Mouse (Mus musculus): ENCODE measurements around the gene Fbxo21.

Gene Fbxo21

DNA sequence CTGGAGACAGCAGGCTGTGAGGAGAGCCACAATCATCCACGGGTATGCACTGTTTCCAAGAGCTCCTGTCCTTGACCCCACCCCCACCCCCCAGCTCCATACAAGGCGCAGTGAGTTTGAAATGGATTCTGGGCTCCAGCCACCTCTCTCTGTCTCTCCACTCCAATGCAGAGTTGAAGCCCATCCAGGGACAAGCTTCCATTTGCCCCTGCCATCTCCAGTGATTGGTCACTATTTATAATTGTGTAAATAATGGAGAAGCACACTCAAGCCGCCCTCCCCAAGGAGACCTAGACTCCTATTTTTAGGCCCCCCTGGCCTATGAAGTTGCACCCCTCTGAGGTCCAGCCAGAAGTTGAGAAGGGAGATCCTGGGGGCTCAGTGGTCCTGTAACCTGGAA, 46.5 kb downstream of the Fbxo21 start:
- DNase-seq (ENCODE audit: low spot score): no peak

DNA sequence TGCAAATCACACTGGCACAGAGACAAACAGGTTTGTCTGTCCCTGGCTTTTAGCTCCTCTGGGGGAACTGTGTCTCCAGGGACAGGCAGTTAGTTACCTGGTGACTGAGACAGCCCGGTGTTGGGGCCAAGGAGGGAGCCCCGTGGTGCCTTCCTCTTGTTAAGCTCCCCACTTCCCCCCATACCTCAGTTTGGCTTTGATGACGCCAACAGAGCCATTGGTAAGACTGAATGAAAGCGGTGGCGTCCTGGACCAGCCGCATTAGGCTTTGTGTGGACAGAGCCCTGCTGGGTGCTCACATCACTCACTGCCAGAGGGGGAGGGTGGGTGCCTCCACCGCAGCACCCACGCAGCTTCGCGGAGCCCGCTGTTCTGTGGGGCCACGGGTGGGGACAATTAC, 49.4 kb downstream of the Fbxo21 start:
- DNase-seq (ENCODE audit: low spot score): no peak

DNA sequence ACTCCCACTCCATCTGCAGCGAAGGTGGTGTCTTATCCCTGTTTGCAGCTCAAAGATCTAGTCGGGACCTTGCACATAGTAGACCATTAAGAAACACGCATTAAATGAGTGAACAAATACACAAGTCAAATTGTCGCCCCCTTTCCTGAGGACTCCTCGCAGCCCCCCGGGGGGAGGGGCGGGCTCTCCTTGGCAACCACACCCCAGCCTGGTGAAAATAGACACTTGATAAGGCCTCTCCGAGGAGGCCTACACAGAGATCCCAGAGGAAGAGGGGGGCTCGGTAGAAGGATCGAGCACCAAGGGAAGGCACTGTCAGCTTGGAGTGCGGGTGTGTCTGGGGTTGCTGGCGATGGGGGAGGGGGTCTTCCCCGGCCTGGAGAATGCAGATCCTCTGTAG, 49.8 kb downstream of the Fbxo21 start:
- no peak for DNase-seq (ENCODE audit: low spot score)

DNA sequence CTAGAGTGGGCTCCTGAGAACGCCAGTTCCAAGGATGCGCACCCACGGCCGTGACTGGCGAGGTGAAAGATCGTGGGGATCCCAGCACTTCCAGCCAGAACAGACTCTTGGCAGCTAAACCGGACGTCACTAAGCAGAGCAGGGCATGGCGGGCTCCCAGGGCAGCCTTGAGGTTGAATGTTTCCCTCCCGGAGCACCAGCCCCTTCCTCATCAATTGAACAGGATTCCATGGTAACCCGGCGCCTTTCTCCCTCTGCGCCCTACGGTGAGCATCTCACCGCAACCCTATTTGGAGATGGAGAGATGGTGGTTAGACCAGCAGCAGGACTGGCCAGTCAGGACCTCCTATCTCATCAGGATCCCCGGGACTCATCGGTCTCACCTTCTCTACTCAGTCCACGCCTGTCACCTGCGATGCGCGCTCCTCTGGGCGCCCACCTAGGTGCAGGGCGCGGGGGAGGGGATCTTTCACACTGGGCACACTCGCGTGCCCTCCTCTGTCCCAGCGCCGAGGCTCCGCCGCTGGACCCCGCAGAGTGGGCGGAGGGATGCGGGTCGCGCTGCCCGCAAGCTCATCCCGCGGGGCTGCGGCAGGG, 50.7 kb downstream of the Fbxo21 start:
- DNase-seq (ENCODE audit: low spot score): no peak

DNA sequence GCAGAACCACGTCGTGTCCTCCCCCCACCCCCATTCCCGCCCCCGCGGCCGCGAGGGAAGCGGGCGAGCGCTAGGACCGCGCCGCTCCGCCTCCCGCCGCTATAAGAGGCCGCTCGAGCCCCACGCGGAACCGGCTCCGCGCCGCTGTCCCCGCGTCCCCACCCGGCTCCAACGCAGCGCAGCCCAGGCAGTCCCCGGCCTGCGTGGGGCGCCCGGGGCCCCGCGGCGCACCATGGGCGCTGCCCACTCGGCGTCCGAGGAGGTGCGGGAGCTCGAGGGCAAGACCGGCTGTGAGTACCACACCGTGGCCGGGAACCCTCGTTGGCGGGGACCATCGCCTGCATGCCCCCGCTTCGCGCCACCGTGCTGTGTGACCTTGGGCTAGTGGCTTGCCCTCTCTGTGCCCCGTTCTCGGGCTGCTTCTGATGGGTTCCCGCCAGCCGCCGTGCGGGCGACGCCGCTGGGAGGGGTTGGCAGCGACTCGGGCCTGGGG, 51.2 kb downstream of the Fbxo21 start, which contains the start of gene Tesc:
TSS of gene Tesc (plus strand) at position 46 of the 493 bp plus-strand sequence.
- no peak for DNase-seq (ENCODE audit: low spot score)

DNA sequence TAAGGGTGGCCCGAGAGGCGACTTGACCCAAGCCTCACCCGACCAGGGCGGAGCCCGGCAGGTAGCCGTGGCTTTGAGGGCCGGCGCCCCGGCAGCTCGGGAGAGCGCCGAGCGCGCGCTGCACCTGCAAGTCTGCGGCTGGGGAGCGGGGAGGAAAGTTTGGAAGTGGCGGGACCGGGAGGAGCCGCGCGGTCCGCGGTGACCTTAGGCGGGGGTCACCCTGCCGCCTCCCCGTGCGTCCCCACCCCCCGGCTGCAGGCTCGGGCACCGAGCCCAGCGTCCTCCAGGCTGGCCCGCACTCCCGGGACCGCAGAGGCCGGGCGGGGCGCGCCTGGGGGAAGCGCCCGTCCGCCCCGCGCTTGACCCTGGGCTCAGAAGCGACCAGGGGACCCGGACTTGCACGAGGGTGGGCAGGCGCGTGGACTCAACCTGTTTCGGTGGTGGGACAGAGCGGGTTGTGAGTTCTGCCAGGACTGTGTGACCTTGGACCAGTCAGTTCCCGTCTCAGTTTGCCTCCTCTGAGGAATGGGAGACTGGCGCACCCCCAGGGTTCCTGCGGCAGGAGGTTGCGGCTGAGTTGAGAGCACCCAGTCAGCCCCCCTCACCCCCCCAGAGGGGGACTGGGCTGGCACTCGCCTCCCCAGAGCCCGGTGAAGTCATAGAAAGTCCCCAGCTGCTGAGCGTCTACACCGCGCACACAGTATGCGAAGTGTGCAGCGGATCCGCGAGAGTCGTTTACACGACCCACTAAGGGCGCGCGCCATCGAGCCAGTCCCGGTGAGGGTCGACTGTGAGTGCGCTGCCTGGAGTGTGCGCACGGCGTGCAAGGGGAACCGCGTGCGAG, 51.9 kb downstream of the Fbxo21 start:
- DNase-seq (ENCODE audit: low spot score): no peak

DNA sequence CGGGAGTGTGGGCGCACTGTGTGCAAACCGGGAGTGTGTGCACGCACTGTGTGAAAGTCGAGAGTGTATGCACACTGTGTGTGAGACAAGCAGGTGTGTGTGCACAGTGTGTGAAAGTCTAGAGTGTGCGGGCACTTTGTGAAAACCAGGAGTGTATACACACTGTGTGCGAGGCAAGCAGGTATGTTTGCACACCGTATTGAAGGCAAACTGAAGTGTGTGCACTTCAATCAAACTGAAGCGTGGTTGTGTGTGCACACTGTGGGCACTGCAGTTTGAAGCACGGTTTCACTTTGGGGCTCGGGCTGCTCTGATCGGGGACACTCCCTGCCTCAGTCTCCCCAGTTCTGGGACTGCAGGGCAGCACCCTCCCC, 52.5 kb downstream of the Fbxo21 start:
- no peak for DNase-seq (ENCODE audit: low spot score)

DNA sequence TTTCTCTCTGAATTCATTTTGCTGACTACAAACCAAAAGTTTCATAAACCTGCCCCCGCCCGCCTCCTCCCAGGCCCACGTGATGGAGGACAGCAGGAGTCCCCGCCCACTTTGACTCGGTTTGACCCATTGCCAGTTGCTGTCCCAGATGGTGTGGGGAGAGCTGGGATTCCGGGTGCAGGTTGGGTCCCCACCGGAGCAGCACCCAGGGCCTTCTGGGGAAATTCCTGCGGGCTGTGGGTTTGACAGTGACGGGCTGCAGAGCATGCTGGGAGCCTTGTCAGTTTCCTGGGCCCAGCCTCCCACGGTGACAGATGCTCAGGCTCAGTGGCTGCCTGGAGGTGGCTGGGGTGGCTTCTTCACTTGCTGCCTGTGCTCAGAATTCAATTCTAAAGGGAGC, 52.9 kb downstream of the Fbxo21 start:
- no peak for DNase-seq (ENCODE audit: low spot score)

DNA sequence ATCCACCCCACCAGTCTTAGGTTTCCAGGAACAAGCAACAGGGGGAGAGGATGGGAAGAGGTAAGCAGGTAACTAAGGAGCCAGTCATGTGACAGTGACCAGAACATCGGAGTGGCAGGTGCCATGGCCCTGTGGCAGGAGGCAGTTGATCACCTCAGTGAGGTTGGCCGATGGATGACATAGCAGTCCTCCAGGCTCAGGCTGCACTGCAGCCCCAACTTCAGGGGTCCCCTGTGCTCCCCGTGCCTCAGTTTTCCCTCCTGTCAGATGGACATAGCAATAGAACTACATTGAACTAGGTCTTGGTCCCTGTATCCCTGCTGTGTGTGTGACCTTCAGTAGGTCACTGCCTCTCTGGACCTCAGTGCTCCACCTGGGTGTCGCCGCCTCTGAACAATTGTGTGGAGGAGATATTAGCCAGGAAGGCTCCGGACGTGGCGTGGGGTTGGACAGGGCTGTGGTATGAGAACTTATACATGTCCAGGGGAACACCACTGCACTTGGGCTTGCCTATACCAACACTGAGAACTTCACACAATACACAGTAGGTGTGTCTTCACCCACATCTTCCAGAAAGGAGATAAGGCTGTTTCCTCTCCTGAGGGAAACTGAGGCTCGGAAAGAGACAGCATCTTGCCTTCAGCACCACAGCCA, 53.6 kb downstream of the Fbxo21 start:
- no peak for DNase-seq (ENCODE audit: low spot score)

DNA sequence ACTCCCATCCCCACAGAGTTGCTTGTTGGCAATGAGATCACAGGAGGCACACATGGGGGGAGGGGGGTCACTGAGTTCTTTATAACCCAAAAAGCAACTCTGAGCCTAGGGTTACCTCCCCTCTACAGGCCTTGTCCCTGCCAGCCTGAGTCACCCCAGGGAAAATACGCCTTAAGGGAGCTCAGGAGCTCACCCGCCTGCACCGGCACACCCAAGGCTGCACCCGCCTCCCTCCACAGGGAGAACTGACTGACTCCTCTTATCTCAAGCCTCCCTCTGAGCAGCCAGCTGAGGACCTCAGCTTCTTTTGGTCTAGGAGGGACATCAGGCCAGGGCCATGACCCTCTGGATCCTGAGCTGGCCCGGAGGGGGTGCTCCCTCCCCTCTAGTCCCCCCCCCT, 54.5 kb downstream of the Fbxo21 start:
- DNase-seq (ENCODE audit: low spot score): no peak

DNA sequence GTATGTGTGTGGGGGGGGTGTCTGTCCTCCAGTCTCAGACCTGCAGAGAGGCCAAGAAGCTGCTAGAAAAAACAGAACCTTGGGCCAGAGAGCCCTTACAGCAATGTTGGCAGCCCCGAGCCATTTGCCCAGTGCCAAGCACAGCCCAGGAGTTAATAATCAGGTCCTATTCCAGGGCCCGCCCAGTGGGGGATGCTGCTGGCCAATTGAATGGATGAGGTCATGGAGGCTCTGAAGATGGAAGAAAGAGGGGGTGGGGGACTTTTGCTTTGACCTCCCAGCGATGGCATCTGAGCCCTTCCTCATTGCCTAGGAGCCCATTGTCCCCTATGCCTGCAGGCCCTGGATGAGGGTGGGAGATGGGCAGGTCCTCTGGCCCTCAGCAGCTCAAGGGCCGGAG, 55.0 kb downstream of the Fbxo21 start:
- no peak for DNase-seq (ENCODE audit: low spot score)

DNA sequence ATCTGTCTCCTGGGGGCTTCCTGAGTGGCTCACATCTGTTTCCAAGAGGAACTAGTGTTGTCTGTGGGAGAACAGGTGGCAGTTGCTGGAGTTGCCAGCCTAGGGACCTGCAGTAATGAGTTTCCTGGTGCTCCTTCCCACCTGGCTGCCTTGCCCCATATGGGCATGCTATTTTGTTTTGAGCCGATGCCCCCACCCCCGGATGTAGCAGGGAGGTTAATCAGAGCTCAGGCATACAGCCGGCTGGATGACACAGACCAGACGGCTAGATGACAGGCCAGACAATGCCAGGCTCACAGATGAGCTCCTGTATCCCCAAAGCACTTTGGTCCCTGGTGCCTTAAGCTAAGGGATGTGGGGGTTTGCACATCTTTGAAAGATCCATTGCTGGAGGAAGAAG, 56.8 kb downstream of the Fbxo21 start:
- no peak for DNase-seq (ENCODE audit: low spot score)

DNA sequence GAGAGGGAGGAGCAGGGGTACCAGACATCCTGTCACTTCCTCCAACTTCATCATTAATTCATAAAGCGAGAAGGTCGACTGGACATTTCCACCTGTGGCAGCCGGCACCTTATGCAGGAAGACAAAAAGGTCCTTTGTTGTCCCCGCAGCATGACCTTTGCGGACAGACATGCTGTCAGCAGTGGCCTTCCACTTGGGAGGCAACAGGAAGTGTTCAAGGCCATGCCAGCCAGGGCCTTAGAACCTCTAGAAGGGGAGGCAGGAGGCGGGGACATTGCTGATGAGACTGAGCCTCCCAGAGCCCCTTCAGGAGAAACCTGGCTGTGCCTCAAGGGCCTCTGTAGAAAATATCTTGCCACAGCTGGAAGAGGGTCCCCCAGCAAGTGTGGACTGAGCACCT, 57.2 kb downstream of the Fbxo21 start:
- no peak for DNase-seq (ENCODE audit: low spot score)

DNA sequence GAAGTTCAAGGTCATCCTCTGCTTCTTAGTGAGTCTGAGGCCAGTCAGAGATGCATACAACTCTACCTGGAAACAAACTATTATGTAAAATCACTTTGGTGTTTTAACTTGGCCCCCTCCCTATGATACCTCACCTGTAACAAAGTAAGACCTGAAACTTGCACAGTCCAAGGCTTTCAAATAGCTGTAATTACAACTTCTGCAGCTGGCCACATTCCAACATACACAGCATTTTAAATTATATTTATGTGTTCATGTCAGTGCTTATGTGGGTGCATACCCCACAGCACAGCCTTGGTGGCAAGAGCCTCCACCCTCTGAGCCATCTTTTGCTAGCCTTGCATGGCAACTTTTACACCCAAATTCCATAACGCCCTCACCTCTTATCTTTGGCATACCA, 58.1 kb downstream of the Fbxo21 start:
- DNase-seq (ENCODE audit: low spot score): no peak

DNA sequence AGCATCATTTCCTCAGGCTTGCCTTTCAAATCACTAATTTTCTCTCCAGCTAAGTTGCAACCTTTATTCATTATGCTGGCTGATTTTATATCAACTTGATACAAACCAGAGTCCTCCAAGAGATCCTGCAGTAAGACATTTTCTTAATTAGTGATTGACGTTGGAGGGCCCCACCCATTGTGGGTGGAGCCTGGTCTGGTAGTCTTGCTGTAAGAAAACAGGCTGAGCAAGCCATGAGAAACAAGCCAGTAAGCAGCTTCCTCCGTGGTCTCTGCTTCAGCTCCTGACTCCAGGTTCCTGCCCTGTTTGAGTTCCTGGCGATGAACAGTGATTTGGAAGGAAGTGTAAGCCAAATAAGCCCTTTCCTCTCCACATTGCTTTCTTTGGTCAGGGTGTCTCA, 59.3 kb downstream of the Fbxo21 start:
- DNase-seq (ENCODE audit: low spot score): no peak

DNA sequence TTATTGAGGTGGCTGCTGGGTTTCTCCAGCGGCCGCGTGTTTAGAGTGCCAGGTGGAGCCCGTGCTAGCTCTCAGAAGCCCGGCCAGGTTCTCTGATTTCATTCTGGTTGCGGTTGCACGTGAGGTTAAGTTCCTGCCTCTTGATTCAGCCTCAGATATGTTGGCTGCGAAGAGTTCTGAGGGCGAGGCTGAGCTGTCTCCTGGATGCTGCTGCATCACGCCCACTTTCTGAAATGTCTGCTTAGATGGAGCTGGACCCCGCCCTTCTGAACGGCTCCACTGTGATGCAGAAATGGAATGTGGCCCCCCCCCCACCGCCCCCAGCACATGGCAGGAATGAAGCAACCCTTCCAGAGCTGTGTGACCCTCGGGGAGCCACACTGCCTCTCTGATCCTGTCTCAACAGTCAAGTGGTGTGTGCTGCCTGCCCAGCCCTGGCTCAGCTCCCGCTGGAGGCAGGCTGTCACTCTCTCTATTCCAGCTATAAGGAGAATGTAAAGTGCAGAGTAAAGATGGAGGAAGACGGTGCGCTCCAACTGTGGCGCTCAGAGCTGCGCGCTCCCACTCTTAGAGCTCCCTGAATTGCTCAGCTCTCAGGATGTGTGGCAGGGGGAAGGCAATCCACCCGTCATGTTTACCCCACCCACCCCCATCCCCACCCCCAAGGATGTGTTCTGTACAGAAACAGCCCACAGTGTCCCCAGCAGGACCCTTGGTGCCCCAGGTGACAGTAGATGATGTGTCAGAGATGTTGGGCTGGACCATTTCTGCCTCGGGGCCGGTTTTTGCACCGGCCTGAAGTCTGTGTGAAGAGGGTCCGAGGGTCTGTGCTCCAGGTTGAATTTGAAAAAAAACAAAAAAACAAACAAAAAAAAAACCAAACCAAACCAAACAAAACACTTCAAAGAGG, 60.6 kb downstream of the Fbxo21 start:
- no peak for DNase-seq (ENCODE audit: low spot score)

DNA sequence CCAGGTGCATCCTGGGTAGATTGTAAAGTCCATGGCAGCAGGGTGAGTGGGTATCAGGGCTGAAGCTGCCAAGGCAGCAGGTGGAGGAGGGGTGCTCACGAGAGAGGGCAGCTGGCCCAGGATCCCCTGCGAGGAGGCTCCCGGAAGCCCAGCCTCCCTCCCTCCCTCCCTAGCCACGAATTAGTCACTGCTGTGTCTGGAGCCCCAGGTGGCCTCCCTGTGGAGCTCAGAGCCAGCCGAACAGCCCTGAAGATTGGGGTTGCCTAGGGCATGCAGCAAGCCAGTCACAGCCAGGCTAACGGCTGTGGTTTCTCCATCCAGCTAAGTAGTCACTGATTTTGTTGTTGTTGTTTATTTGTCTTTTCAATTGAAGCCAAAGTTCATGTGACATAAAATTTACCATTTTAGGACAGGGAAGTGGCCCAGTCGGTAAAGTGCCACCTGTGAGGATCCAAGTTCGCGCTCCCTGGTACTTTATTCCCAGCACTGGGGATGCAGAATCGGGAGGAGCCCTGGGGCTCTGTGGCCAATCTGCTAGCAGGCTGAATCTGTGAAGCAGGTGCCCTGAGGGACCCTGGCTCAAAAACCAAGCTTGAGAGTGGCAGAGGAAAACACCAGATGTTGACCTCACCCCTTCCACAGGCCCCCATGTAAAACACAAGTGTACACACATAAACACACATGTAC, 61.4 kb downstream of the Fbxo21 start:
- no peak for DNase-seq (ENCODE audit: low spot score)

DNA sequence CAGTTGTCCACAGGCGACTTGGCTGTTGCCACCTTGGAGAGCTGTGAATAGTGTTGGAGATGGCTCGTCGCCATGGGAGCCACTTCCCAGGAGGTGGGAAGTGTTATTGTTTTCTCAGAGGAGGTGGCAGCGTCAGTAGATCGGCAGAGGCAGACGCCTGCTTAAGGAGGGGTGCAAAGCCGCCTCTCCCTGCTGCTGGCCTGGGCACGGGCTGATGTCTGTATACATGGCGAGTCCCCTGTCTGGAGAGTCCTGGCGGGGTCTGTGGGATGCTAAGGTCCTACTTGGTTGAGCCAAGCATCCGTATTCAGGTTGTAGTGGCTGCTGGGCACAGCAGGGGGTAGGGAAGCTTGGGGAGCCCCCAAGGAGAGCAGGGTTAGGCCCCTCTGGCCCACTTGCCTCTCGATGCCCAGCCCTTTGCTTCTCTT, 62.7 kb downstream of the Fbxo21 start:
- no peak for DNase-seq (ENCODE audit: low spot score)

DNA sequence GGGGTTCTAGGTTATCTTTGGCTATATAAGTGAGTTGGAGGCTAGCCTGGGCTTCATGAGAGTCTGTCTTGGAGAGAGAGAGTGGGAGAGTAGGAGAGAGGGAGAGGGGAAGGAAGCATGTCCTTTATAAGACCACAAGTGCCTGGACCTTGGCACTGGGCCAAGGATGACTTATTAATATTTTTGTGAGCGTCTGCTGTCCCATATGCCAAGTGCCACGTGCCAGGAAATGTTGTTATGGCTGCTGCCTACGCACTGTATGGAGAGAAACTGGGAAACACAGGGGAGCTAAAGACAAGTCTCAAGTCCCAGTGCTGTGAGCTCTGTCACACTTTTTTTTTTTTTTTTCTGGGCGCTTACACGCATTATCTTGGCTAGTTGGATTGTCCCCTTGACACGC, 66.1 kb downstream of the Fbxo21 start:
- DNase-seq (ENCODE audit: low spot score): no peak

DNA sequence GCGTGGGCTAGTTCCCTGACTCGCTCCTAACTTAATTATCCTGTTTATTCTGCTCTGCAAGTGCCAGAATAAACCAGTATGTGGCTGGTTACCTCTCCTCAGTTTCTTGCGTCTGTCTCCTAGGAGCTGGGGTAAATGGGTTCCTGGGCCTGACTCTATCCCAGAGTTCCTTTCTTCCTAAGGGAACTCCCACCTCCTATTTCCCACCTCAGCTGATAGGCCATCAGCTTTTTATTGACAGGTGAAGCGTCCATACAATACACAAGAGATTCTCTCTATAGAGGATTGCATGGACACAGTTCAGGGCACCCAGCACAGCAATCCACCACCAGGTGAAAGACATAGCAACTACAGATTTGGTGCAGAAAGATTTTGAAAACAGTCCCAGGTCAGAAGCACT, 67.2 kb downstream of the Fbxo21 start:
- DNase-seq (ENCODE audit: low spot score): no peak

DNA sequence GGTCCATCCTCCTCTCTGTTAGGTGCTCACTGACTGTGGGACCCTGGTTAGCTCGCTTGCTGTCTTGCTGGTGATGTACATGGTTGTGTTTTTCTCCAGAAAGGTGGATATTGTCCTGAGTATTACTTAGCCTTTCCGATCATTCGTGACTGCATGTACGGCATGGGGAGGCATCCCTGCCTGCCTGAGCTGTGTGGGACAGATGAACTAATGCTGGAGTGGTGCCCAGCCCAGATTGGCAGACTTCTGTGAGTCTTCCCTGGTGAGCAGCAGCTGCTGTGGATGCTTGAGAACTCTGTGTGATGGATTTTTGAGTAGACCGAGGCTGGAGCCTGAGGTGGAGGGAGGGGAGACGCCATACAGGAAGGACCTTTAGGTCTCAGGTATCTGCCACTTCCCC, 68.4 kb downstream of the Fbxo21 start:
- DNase-seq (ENCODE audit: low spot score): no peak

DNA sequence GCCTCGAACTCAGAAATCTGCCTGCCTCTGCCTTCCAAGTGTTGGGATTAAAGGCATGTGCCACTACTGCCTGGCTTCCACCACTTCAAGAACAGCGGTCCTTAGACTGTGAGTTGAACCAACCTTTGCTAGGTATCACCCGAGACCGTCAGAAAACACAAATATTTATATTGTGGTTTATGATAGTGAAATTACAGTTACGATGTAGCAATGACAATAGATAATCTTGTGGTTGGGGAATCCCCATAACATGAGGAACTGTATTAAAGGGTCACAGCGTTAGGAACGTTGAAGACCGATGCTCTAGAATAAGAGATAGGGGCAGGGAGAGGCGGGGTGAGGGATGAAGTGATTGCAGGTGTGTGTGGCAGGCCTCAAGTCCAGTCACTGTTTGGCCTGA, 68.9 kb downstream of the Fbxo21 start:
- no peak for DNase-seq (ENCODE audit: low spot score)

All from lung, postnatal 25 days (tissue).